Mouse (Mus musculus) urinary bladder, adult 18-20 months (tissue): ENCODE measurements around the gene Lrrc40.
"Not testable (repeated sequence)": the region's sequence is repeated elsewhere in the genome, so short reads cannot be mapped to it uniquely, and the experiment has no call there.

Experiments
- DNase-seq, 2 experiments: peaks; one replicate each; pipeline ENCODE4 v3.0.0; 2022; ENCODE audit warnings: low spot score in 2 of 2, mixed read lengths in 2 of 2

The Lrrc40 gene

DNA sequence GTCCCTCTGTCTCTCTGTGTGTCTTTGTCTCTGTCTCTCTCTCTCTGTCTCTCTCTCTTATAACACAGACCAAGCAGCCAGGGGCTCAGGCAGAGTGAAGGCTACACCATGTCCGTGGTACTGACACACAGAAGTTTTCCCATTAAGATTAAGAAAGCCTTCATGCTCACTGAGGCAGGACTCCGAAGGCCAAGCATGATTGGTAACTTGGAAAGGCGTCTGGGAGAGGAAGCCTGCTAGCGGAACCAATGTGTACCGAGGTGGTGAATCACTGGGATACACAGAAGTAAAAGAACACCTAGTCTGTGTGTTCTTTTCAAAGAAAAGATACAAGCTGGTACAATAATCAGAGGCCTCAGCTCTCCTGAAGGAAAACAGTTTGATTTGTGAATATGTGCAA is 41.4 kb downstream of the Lrrc40 start:
- no peak for DNase-seq

DNA sequence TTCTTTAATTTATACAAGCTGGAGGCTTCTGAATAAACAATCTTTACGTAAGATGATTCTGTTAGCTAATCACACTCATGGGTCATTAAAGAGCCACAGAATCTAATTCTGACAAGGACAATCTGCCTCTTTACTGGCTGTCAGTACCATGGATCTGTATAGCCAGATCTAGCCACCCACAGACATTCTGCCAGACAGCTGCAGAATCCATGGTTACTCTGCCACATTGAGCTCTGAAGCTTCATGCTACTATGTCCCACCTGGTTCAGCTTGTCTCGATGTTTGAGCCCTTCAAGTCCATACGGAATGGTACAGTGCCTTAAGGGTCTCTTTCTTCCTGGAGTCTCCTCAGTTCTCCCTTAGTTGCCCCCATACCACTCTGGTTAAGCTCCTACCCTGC is 55.1 kb downstream of the Lrrc40 start:
- DNase-seq, result no peak

DNA sequence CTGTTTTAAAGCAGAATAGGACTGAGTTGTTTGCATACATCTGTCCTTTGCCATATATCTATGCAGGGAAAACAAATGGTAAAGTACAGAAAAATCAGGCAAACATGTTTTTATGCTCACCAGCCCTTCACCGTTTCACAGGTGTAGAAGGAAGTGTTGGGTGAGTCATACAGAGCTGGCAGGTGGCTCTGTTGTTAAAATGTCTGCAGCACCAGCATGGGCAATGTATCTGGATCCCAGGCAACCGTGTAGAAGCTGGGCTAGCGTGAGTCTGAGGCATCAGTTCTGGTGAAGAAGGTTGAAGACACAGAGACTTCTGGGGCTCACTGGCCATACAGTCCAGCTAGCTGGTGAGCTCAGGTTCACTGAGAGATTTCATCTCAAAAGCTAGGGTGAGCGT is 57.5 kb downstream of the Lrrc40 start:
- DNase-seq, result no peak

DNA sequence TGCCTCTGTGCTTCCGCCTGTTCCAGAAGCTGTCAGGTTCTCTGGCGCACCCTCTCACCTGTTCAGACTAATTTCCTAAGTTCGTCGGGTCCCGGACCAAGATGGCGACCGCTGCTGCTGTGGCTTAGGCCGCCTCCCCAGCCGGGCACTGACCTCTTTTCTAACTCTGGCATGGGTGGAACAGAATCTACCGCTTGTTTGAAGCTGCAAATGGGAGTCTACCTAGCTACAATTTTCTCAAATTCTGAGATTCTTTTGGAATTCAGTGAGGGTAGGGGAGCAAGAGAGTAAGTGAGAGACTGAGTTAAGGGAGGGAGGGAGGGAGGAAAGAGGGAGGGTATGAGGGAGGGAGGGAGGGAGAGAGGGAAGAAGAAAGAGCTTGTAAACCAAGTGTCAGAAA is 65.6 kb downstream of the Lrrc40 start:
- DNase-seq, result not testable (repeated sequence)

DNA sequence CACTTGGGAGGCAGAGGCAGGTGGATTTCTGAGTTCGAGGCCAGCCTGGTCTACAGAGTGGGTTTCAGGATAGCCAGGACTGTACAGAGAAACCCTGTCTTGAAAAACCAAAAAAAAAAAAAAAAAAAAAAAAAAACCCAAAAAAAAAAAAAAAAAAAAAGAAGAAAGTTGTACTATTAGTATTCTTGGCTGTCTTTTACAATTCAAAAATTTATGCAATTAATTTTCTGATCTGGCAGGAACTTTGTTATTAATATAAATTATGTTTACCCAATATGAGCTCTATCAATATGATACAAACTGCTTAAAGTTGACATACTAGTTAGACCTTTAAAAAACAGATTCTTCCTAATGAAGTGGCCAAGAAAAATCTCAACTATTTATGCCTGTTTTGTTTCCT is 66.1 kb downstream of the Lrrc40 start:
- not testable (repeated sequence) for DNase-seq

DNA sequence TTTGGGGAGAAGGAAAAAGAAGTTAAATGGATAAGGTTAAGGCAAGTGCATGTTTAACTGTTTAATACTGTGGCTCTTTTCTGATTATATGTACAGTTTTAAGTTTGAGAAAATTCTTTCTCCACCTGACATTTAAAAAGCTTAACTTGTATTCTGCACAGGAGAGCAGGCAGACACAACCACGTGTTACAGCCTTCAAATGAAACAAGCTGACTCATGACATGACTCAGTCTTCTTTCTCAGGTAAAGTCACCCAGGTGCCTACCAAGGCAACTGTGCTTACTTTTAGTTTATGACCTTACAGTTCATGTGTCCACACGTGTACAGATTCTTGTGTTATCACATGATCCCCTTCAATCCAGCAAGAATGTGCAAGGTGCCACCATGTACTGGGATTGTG is 67.0 kb downstream of the Lrrc40 start:
- DNase-seq, result no peak

DNA sequence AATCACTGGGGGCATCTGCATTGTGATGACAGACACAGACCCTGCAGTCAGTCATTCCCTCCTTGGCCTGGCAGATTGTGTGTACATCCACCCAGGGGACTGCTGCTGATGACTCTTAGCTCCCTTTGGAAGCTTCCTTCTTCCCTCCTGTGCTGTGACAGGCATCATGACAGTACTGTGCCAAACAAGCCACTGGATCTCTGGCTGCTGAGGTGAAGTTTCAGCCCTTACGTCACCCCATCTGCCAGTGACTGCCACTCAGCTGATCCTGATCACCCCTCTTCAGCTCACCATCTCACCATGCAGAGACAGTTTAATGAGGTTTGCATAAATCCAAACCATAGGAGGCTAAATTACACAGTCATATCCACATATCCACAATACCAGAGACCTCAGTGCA is 68.8 kb downstream of the Lrrc40 start:
- no peak for DNase-seq
